Mouse (Mus musculus): ENCODE results near the gene Mrpl38.

Mrpl38 gene

DNA sequence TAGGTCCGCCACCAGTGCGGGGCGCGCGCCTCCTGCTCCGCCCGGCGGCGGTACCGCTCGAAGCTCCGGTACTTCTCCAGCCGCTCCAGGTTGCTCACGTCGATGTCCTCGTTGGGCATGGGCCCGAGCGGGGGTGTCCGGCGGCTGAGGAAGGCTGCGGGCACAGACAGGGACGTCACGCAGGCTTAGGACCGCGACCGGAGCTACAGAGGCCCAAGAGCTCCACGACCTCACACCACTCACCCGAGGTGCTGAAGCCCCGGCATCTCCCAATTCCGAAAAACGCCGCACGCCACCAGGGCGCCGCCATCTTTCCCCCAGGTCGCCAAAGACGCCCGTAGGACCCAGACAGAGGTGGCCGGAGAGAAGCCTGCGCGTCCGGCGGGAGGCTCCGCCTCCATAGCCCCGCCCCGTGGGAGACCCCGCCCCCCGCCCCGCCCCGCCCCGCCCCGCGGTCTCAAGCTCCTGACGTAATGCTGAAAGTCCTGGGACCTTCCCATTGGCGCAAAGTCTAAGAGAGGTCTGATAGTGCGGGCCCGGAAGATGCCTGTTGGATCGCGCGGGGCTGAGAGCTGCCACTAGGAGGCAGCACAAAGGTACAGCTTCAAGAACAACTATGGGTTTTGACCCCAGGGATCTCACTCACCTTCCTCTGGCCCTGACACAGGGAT is at the start of gene Mrpl38:
TSS of gene Mrpl38 (minus strand) at position 401 of the 671 bp plus-strand sequence.
- DNase-seq (ENCODE audit: low spot score in 2 of 2): peak; percentile 84 to 89

DNA sequence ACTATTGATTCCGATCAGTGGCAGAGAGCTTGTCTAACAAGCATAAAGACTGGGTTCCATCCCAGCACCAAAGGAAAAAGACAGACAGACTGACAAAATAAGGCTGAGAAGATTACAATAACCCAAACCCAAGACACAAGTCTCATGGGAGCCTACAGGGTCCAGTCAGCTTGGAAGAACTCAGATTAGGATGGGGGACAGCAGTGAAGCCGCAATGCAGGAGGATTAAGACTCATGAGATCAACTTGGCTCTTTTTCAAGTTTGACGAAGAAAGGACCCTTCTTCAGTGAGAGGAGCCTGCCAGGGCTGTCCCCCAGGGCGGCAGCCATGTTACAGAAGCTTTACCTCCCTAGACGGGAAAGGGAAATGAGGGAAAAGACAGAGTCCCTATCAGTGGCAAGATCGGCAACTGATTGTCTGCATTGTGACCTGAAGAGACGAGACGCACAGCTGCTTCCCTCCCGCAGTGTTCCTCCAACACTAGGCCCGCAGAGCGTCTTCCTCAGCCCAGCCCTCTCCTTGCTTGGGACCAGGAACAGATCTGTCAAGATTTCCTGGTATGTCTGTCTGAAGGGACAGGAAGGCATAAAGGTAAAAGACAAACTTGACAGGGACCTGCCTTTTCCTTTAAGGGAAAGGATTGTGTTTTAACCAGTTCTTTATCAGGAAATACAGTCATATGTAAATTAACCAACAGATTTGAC is 48.7 kb upstream of the Mrpl38 start:
- no peak for DNase-seq (ENCODE audit: low spot score in 2 of 2)

DNA sequence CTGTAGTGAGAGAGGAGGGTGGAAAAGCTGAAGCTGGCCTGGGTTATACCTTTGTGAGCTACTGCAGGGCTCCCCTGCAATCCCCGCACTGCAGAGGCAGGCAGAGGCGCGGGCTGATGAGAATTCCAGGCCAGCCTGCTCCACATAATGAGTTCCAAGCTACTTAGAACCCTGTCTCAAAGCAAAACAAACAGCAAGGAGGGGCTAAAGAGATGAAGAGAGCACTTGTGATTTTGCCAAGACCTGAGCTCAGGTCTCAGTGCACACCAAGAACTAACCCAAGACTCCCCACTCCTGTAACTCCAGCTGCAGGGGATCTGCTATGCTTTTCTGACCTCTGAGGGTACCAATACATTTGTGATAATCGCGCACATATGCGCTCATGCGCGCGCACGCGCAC is 47.7 kb upstream of the Mrpl38 start:
- DNase-seq (ENCODE audit: low spot score in 2 of 2): no peak

DNA sequence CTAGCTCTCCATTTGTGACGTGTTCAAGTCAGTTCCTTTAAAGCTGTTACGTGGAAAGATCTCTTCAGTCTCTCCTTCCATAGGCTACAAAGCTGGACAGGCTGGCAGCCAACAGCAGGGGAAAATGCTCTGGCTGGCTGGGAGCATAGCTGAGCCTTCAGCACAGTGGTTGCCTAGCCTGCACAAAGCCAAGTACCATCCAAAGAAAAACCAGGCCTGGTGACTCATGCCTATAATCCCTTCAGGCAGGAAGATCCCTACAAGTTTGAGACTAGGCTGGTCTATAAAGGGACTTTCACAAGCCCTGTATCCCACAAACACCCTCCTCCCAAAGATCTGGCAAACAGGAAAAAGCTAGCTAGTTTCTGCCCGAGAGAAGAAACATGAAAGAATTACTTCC is 47.2 kb upstream of the Mrpl38 start:
- no peak for DNase-seq (ENCODE audit: low spot score in 2 of 2)

DNA sequence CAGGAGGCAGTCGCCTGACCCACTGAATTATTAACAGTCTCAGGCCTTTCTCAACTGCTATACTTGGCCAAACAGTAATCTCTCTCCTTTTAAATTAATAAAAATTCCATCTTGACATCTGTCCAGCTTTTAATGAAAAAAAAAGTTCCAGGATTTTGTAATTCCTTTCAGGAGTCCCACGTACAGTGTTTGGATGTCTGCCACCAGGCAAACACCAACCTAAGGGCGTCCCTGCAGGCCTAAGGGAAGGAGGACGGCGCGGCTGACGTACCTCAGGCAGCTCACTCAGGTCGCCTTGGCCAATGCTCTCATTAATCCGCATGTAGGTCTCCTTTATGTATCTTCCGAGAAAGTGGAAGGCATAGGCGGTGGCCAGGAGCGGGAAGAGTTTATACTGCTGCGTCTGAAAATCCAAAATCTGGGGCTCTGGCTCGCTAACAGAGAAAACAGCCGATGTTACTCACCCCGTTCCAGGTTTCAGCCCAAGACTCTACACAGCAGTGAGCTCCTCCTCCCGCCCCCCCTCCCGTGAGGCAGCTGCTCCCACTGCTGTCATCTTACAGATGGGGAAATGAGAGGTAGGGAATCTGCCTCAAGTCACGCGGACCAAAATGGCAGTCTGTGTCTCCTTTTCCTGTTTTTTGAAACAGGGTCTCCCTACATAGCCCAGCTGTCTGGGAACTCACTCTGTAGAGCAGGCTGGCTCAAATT is 39.9 kb upstream of the Mrpl38 start:
- no peak for DNase-seq (ENCODE audit: low spot score in 2 of 2)

DNA sequence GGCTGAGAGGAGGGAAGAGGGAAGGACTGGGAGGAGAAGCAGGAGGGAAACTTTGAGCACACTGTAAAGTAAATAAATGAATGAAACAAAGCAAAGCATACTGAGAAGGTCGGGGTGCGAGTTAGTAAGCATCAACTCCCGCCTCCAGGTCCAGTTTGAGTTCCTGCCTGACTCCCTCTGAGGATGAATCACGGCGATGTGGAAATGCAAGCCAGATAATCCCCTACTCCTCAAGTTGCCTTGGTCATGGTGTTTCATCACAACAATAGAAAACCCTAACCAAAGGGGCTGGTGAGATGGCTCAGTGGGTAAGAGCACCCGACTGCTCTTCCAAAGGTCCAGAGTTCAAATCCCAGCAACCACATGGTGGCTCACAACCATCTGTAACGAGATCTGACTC is 37.3 kb upstream of the Mrpl38 start:
- DNase-seq (ENCODE audit: low spot score in 2 of 2): no peak

DNA sequence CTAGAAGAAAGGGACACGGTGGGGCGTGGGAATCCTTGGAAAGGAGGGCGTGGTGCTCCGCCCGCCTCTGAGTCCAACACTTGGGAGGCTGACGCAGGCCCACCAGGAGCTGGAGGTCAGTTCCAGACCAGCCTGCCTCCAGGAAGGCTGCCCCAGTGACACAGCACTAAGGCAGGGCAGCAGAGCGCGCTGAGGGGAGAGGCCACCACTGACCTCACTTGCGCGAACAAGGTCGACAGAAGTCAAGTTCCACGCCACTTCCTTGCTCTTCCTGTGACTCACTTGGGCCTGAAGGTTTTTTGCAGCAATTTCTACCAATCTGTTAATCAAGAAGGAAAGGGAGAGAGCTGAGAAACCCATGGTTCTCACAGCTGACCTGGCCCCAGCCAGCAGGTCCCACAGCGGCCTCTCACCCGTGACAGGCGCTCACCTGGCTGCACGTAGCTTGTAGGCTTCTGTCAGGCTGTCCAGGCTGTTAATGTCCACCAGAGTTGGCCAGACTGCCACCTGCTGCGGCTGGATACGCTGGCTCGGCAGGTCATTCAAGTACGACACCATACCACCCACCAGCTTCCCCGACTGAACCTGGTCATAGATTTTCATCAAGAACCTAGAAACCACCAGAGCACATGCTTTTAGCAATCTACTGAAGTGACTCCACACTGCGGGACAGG is 36.2 kb upstream of the Mrpl38 start:
- no peak for DNase-seq (ENCODE audit: low spot score in 2 of 2)

DNA sequence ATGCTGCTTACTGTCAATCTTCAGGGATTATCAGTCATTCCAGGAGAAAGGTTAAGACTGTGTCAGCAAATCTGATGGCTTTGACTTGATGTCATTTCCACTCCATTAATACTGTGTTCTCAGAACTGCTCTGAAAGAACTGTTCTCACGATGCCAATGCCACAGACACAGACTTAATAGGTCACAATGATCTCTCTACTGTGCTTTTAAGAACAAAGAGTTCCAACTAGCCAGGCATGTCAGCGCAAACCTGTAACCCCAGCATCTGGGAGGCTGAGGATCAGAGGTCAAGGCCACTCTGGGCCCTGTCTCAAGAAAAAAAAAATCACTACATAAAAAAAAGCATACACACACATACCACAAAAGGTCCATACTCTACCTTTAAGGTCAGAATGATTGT is 33.3 kb upstream of the Mrpl38 start:
- no peak for DNase-seq (ENCODE audit: low spot score in 2 of 2)

DNA sequence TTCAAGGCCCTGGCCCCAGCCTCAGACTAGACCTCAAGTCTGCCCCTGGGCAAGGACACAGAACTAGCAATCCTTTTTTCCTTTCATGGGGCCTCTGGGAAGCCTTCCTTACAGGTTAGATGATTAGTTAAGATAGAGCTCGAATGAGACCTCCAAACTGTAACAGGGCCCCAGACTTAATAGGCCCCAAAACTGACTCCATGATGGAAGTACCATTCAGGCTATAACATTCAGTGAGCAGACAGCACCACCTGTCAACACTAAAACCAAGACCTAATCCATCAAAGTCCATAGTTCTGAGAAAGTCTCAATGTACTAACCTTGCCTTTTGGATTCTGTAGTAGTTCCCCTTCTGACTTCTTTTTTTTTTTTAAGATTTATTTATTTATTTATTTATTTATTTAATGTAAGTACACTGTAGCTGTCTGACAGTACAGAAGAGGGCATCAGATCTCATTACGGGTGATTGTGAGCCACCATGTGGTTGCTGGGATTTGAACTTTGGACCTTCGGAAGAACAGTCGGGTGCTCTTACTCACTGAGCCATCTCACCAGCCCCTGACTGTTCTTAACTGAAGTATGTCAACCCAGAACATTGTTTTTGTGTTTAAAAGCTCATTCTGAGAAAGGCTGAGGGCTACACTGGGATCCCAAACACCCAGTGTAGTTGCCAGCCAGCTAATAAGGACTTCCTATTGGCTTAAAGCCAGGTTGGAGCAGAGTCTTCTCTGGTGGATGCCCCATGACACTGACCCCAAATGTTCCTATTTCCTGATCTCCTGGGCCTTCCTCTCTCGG is 31.5 kb upstream of the Mrpl38 start:
- no peak for DNase-seq (ENCODE audit: low spot score in 2 of 2)

DNA sequence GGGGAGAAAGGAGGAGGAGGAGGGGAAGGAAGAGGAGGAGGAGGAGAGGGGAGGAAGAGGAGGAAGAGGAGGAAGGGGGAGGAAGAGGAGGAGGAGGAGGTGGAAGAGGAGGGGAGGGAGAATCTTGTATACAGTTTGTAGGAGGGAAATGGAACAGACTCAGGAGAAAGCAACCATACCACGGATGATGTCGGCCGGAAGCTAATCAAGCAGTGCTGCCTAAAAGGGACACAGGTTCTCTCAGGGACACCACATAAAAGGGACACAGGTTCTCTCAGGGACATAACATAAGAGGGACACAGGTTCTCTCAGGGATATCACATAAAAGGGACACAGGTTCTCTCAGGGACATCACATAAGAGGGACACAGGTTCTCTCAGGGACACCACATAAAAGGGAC is 30.5 kb upstream of the Mrpl38 start:
- no peak for DNase-seq (ENCODE audit: low spot score in 2 of 2)

DNA sequence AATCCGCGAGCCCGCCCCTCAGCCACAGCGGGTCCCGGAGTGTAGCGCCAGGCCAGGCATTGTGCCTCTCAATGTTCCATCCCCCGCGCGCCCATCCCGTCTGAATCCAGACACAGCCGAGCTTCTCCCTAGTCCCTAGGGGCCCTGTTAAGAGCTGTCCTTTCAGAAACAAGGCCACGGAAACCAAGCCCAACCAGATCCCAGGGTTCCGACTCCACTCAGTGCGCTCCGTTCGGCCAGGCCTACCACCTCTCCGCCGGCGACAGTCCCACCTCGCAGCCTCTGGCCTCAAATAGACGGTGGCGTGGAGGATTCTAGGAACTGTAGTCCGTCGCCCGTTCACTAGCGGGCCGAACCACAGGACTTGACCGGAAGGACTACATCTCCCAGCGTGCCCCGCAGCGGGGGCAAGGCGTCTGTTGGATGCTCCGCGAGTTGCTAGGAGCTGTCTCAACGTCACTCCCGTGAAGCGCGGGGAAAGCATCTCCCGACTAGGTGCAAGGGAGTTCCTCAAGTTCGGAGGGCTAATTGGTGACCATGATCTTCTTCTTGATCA is 29.3 kb upstream of the Mrpl38 start, which contains the start of gene Fbf1:
TSS of gene Fbf1 (minus strand) at position 283 of the 556 bp plus-strand sequence.
- DNase-seq (ENCODE audit: low spot score in 2 of 2): peak; percentile 85 to 86

DNA sequence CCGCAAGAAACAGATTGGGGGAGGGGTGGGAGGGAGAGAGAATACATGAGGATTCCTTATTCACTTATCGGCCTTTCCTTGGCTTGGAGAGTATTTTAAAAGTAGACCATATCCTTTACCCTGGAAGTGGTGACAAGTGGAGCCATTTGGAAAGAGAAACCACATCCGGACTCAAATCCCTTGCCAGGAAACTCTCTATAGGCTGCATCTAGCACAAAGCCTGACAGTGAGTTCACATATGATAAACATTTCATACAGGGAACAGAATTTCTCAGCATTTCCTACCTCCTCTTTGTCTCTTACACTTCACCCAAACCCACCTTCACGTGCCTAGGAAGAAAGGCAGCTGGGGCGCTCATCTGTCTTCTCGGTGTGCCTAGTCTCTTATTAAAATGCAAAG is 28.6 kb upstream of the Mrpl38 start:
- no peak for DNase-seq (ENCODE audit: low spot score in 2 of 2)

DNA sequence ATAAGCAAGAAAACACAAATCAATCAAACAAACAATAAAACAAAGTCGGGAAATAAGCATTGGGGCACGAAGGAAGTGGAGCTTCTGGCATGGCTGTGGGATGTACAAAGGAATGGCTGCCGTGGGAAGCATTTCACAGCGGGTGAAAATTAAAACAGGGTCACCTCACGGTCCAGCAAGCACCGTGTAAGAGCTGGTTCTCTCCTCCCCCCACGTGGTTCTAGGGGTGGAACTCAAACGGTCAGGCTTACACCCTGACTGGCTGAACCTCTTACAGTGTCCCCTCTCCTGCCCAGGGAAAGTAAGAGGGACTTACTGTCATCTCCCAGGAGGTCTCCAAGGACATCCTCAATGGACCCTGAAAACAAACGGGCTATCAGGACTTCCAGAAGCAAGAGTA is 24.3 kb upstream of the Mrpl38 start:
- DNase-seq (ENCODE audit: low spot score in 2 of 2): no peak

DNA sequence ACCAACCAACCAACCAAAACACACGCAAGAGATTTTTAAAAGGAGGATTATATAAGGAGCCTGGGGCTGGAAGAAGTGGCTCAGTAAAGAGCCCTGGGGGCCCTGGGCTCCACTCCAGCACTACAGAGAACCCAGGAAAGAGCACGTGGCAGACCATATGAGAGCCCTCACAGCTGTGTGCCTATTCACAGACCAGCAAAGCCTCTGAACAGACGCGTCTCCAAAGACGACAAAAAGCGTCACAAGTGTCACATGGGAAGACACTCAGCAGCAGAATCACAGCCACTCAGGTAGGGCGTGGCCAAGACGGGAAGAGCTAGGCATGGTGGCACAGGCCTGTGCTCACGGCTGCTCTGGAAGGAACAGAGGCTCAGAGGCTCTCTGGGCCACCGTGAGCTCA is 23.5 kb upstream of the Mrpl38 start:
- no peak for DNase-seq (ENCODE audit: low spot score in 2 of 2)

DNA sequence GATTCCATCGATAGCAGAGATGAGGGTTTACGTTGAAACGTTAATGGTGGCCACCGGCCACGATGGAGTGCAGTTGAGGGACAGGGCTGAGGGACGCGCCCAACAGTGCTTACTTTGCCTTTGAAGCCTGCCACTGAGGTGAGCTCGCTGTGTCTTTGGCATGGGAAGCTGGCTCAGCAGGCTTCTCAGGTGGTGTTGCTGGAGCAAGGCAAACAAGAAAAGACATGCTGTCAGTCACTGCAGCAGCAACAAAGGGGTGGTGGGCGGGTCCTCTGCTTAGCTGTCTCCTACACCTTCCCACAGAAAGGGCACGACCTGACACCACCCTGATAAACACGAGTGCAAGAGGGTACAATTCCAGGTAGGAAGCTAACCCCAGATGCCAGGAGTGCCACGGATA is 22.6 kb upstream of the Mrpl38 start:
- DNase-seq (ENCODE audit: low spot score in 2 of 2): no peak

DNA sequence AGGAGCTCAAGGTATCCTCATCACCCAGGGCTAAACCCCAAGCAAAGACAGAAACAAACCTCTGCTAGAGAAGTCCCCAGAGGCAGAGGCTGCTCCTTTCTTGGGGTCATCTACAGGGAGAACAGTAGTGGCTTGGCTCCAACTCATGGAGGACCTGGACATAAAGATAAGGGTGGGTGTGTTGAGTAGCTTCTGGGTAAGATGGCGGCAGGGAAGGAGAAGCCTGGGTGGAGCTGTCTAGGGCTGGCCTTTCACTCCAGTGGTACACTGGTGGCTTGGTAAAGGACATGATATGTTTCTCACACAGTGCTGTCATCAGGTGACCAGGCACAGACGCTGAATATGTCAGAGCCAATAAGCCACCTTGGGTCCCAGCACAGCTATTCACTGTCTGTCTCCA is 12.3 kb upstream of the Mrpl38 start:
- no peak for DNase-seq (ENCODE audit: low spot score in 2 of 2)

DNA sequence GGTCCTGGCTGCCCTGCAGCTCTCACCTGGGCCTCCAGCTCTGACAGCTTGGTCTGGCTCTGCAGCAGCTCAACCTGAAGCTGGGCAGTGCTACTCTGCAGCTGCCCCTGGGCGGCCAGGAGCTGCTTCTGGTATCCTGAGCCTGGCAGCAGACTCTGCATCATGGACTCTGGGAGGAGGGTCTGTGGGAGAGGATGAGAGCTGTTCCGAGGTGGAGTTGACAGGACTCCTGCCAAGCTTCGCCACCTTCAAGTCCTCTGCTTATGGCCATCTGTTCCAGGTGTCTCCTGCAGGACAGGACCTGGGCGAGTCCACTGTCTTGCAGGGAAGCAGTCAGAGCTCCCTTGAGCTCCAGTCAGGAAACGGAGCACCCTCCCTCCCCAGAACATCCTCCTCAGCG is 10.7 kb upstream of the Mrpl38 start:
- no peak for DNase-seq (ENCODE audit: low spot score in 2 of 2)

DNA sequence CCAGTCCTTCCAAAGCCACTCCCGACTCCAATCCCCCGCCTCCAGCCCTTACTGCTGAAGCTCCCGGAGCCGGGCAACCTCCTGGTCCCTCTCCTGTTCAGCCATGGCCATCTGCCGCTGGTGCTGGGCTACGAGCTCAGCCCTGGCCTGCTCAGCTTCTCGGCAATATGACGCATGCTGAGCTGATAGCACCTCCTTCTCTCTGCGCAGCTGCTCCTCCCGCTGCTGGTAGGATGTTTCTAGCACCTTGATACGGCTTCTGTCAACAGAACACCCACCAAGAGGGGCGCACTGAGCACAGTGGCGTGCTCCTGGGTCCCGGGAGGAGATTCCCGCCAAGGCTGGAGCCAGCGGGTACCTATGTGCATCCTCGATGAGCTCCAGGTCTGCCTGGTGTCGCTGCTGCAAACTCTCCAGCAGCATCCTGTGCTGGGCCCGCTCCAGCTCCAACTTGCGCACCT is 10.1 kb upstream of the Mrpl38 start:
- DNase-seq (ENCODE audit: low spot score in 2 of 2): no peak

DNA sequence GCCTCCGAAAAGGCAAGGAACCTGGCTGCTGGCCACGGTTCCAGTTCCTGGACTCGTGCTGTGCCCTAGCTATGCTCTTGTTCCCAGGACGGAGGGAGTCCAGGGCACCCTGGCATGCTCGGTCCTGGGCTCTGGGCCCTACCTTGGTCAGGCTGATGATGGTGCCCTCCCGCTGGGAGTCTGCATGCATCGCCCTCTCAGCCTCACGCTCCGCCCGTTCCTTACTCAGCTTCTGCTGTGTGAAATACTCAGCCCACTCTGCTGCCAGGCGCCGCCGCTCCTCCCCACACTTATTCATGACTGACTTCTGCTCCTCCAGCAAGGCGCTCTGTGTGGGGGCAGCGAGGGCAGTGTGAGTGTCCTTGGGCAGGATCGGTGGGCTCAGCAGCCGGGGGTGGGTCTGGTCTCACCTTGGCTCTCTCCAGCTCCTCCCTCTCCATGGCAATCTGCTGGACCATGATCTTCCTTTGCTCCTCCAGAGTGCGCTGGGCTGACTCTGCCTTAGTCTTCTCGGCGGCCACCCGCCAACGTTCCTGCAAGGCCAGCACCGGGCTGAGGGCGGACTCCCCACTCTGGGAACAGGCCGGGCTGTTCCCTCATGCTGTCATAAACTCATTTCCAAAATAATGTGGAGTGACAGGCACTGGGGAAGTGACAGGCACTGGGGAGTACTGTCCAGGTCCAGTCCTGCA is 7.8 kb upstream of the Mrpl38 start:
- DNase-seq (ENCODE audit: low spot score in 2 of 2): no peak

DNA sequence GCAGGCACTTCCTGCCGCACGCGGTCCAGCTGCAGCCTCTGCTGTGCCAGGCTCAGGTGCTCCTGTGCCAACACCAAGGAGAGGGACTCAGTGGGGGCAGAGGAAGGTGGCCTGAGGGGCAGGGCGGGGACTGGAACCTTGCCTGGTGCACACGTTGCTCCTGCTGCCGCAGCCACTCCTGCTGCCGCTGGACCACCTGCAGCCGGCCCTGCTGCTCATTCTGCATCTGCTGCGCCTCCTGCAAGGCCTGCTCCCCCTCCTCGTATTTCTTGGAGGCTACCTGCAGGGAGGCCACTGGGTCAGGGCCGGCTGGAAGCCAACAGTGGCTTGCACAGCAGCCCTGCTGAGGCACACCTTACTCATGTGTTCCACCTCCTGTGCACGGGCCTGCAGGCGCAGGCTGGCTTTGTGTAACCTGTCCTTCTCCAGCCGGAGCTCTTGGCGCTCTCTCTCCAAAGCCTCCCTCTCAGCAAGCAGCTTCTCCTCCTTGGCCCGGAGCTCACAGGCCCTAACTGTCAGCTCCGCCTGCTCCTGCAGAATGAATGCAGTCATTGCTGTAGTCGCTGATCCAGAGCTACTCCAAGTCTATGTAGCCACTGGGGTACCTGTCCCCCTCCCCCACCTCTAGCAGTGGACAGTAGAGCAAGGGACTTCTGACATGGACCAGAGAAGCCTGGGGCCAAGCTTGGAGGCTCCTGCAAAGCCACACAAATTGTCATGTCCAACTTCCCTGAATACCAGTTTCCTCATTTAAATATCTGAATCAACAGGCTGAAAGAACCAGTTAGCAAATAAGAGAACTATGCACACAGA is 7.0 kb upstream of the Mrpl38 start:
- no peak for DNase-seq (ENCODE audit: low spot score in 2 of 2)

Measured in natural killer cell, adult 2 months (primary cell).